Mouse (Mus musculus): ENCODE data around the gene Hpse. TPM values are rescaled to one million over a fixed set of nuclear protein-coding genes. Genes with fewer than 3 reads are reported as not detected.
A peak's percentile ranks its signal among the peaks of the same experiment; 100 is the strongest.

The Hpse gene
- polyA plus RNA-seq, 1 experiment from 2014 or later = 2.4 TPM

- H3K4me1 ChIP-seq (replicated peaks; ENCODE audit: control insufficient read depth, insufficient read depth, low read length) = 0 out of 2 replicates have a peak, but pooled peaks cover 3% of the 10 kb centered on the region
- H3K36me3 ChIP-seq (ENCODE audit: control insufficient read depth, insufficient read depth, low read length) = no peaks in the 10 kb centered on the region
- DNase-seq (ENCODE audit: low spot score) (peak; percentile 88), ATAC-seq (ENCODE audit: low FRiP score) (peak; percentile 50)
- H3K4me2 ChIP-seq (replicated peaks; ENCODE audit: low read depth, low read length) = peak within 1 kb of the TSS; percentile 51
- H3K9ac ChIP-seq (ENCODE audit: low read depth, low read length) = peak within 1 kb of the TSS; percentile 93
- H3K4me3 ChIP-seq (ENCODE audit: low read depth, low read length) = peak within 1 kb of the TSS; percentile 81
- 9% methylated on average over 17 of the region's 17 CpGs for WGBS
- H3K27ac ChIP-seq (ENCODE audit: low read depth, low read length) = no peak within 1 kb of the TSS; the same call in 1 of the 2 replicates
- H3K27me3 ChIP-seq (ENCODE audit: control insufficient read depth, insufficient read depth, low read length) = no peaks in the 10 kb centered on the region
- H3K9me3 ChIP-seq (ENCODE audit: control insufficient read depth, low read length) = no peaks in the 10 kb centered on the region
Measured at GRCm38 (mm10) chr5:100674711-100675376, 44.7 kb downstream of the Hpse start, which contains the start of gene Coq2. Coq2 (minus strand) TSS chr5:100675140.

- peak overlapping the region; percentile 93 for H3K9ac ChIP-seq (ENCODE audit: low read depth, low read length)
- no peaks in the 10 kb centered on the region for H3K36me3 ChIP-seq (ENCODE audit: control insufficient read depth, insufficient read depth, low read length)
- peak overlapping the region; percentile 81 for H3K4me3 ChIP-seq (ENCODE audit: low read depth, low read length)
- H3K27me3 ChIP-seq (ENCODE audit: control insufficient read depth, insufficient read depth, low read length) = no peaks in the 10 kb centered on the region
- H3K4me2 ChIP-seq (replicated peaks; ENCODE audit: low read depth, low read length) = peak overlapping the region; percentile 51
- H3K9me3 ChIP-seq (ENCODE audit: control insufficient read depth, low read length) = no peaks in the 10 kb centered on the region
- WGBS = under 1% methylated on average over 56 of the region's 71 CpGs
- H3K27ac ChIP-seq (ENCODE audit: low read depth, low read length) = no peak overlapping the region; the same call in 1 of the 2 replicates
- ATAC-seq (ENCODE audit: low FRiP score) (peak; percentile 96), DNase-seq (ENCODE audit: low spot score) (peak; percentile 92)
- H3K4me1 ChIP-seq (replicated peaks; ENCODE audit: control insufficient read depth, insufficient read depth, low read length) = 0 out of 2 replicates have a peak, but pooled peaks cover 3% of the 10 kb centered on the region
Measured at GRCm38 (mm10) chr5:100673745-100674486, 45.6 kb downstream of the Hpse start.

GRCm38 (mm10) chr5:100672403-100672802, 47.1 kb downstream of the Hpse start:
- H3K9ac ChIP-seq (ENCODE audit: low read depth, low read length) = no peak overlapping the region
- DNase-seq (ENCODE audit: low spot score) (no peak), ATAC-seq (ENCODE audit: low FRiP score) (no peak)
- no peaks in the 10 kb centered on the region for H3K36me3 ChIP-seq (ENCODE audit: control insufficient read depth, insufficient read depth, low read length)
- no peaks in the 10 kb centered on the region for H3K27me3 ChIP-seq (ENCODE audit: control insufficient read depth, insufficient read depth, low read length)
- H3K4me3 ChIP-seq (ENCODE audit: low read depth, low read length) = no peak overlapping the region
- 86% methylated on average over 4 of the region's 4 CpGs for WGBS
- no peak overlapping the region for H3K4me2 ChIP-seq (replicated peaks; ENCODE audit: low read depth, low read length)
- no peaks in the 10 kb centered on the region for H3K9me3 ChIP-seq (ENCODE audit: control insufficient read depth, low read length)
- 0 out of 2 replicates have a peak, but pooled peaks cover 3% of the 10 kb centered on the region for H3K4me1 ChIP-seq (replicated peaks; ENCODE audit: control insufficient read depth, insufficient read depth, low read length)
- H3K27ac ChIP-seq (ENCODE audit: low read depth, low read length) = no peak overlapping the region

- ATAC-seq (ENCODE audit: low FRiP score) (no peak), DNase-seq (ENCODE audit: low spot score) (no peak)
- no peaks in the 10 kb centered on the region for H3K9me3 ChIP-seq (ENCODE audit: control insufficient read depth, low read length)
- H3K27me3 ChIP-seq (ENCODE audit: control insufficient read depth, insufficient read depth, low read length) = no peaks in the 10 kb centered on the region
- no peak overlapping the region for H3K27ac ChIP-seq (ENCODE audit: low read depth, low read length)
- 0 out of 2 replicates have a peak, but pooled peaks cover 3% of the 10 kb centered on the region for H3K4me1 ChIP-seq (replicated peaks; ENCODE audit: control insufficient read depth, insufficient read depth, low read length)
- H3K4me2 ChIP-seq (replicated peaks; ENCODE audit: low read depth, low read length) = no peak overlapping the region
- H3K36me3 ChIP-seq (ENCODE audit: control insufficient read depth, insufficient read depth, low read length) = no peaks in the 10 kb centered on the region
- no peak overlapping the region for H3K9ac ChIP-seq (ENCODE audit: low read depth, low read length)
- WGBS = 91% methylated on average over 3 of the region's 3 CpGs
- H3K4me3 ChIP-seq (ENCODE audit: low read depth, low read length) = no peak overlapping the region
Measured at GRCm38 (mm10) chr5:100671897-100672296, 47.6 kb downstream of the Hpse start.

- Histone ChIP-seq H3K27me3 (ENCODE audit: control insufficient read depth, insufficient read depth, low read length) (no peaks in the 10 kb centered on the region), H3K36me3 (ENCODE audit: control insufficient read depth, insufficient read depth, low read length) (no peaks in the 10 kb centered on the region), H3K9me3 (ENCODE audit: control insufficient read depth, low read length) (no peaks in the 10 kb centered on the region), H3K9ac (ENCODE audit: low read depth, low read length) (no peak overlapping the region), H3K4me2 (replicated peaks; ENCODE audit: low read depth, low read length) (no peak overlapping the region), H3K4me1 (replicated peaks; ENCODE audit: control insufficient read depth, insufficient read depth, low read length) (0 out of 2 replicates have a peak, but pooled peaks cover 3% of the 10 kb centered on the region), H3K4me3 (ENCODE audit: low read depth, low read length) (no peak overlapping the region), H3K27ac (ENCODE audit: low read depth, low read length) (no peak overlapping the region)
- 38% methylated on average over 5 of the region's 5 CpGs for WGBS
- ATAC-seq (ENCODE audit: low FRiP score) = no peak
- DNase-seq (ENCODE audit: low spot score) = peak; percentile 64
Measured at GRCm38 (mm10) chr5:100671398-100671797, 48.1 kb downstream of the Hpse start.

GRCm38 (mm10) chr5:100666965-100667364, 52.6 kb downstream of the Hpse start:
- Histone ChIP-seq H3K27ac (ENCODE audit: low read depth, low read length) (no peak overlapping the region), H3K4me2 (replicated peaks; ENCODE audit: low read depth, low read length) (no peak overlapping the region), H3K27me3 (ENCODE audit: control insufficient read depth, insufficient read depth, low read length) (no peaks in the 10 kb centered on the region), H3K9ac (ENCODE audit: low read depth, low read length) (no peak overlapping the region), H3K9me3 (ENCODE audit: control insufficient read depth, low read length) (no peaks in the 10 kb centered on the region), H3K4me3 (ENCODE audit: low read depth, low read length) (no peak overlapping the region), H3K4me1 (replicated peaks; ENCODE audit: control insufficient read depth, insufficient read depth, low read length) (no peaks in the 10 kb centered on the region), H3K36me3 (ENCODE audit: control insufficient read depth, insufficient read depth, low read length) (no peaks in the 10 kb centered on the region)
- 86% methylated on average over 1 of the region's 1 CpGs for WGBS
- no peak for ATAC-seq (ENCODE audit: low FRiP score)
- DNase-seq (ENCODE audit: low spot score) = no peak

GRCm38 (mm10) chr5:100663854-100664253, 55.7 kb downstream of the Hpse start:
- no peaks in the 10 kb centered on the region for H3K4me1 ChIP-seq (replicated peaks; ENCODE audit: control insufficient read depth, insufficient read depth, low read length)
- H3K4me3 ChIP-seq (ENCODE audit: low read depth, low read length) = no peak overlapping the region
- no peak overlapping the region for H3K9ac ChIP-seq (ENCODE audit: low read depth, low read length)
- 57% methylated on average over 5 of the region's 5 CpGs for WGBS
- H3K4me2 ChIP-seq (replicated peaks; ENCODE audit: low read depth, low read length) = no peak overlapping the region
- DNase-seq (ENCODE audit: low spot score) = peak; percentile 20
- no peaks in the 10 kb centered on the region for H3K9me3 ChIP-seq (ENCODE audit: control insufficient read depth, low read length)
- no peak overlapping the region for H3K27ac ChIP-seq (ENCODE audit: low read depth, low read length)
- H3K27me3 ChIP-seq (ENCODE audit: control insufficient read depth, insufficient read depth, low read length) = no peaks in the 10 kb centered on the region
- no peak for ATAC-seq (ENCODE audit: low FRiP score)
- H3K36me3 ChIP-seq (ENCODE audit: control insufficient read depth, insufficient read depth, low read length) = no peaks in the 10 kb centered on the region

- Histone ChIP-seq H3K4me1 (replicated peaks; ENCODE audit: control insufficient read depth, insufficient read depth, low read length) (no peaks in the 10 kb centered on the region), H3K27me3 (ENCODE audit: control insufficient read depth, insufficient read depth, low read length) (no peaks in the 10 kb centered on the region), H3K27ac (ENCODE audit: low read depth, low read length) (no peak overlapping the region), H3K36me3 (ENCODE audit: control insufficient read depth, insufficient read depth, low read length) (no peaks in the 10 kb centered on the region), H3K9ac (ENCODE audit: low read depth, low read length) (no peak overlapping the region), H3K4me2 (replicated peaks; ENCODE audit: low read depth, low read length) (no peak overlapping the region), H3K4me3 (ENCODE audit: low read depth, low read length) (no peak overlapping the region), H3K9me3 (ENCODE audit: control insufficient read depth, low read length) (no peaks in the 10 kb centered on the region)
- DNase-seq (ENCODE audit: low spot score) (no peak), ATAC-seq (ENCODE audit: low FRiP score) (no peak)
- 93% methylated on average over 6 of the region's 6 CpGs for whole genome bisulfite sequencing
Measured at GRCm38 (mm10) chr5:100663011-100663410, 56.5 kb downstream of the Hpse start.

Data from hindbrain, embryonic 11.5 days (tissue).